Comparison of ENCODE assay signal across 9 mouse cellular contexts in genomic region chr10:62183053-62183452, GRCm38 (mm10). TPM values are rescaled to one million over a fixed set of nuclear protein-coding genes. Genes with fewer than 3 reads are reported as not detected.
DNase-seq lines count a peak whose midpoint lies in the region; ATAC-seq and TF ChIP-seq lines count a peak whose summit lies in the region.
"Had no signal": no experiment of that assay in that cellular context is flagged by ENCODE, and none has a peak within 500 bp of the region (broad histone marks: within the 10 kb centered on the region; RNA-seq: fewer than 3 reads in every experiment).

No protein-coding gene starts in this region.

- no peaks in the 10 kb centered on the region for H3K36me3 ChIP-seq in C2C12 (ENCODE audit: control insufficient read depth, insufficient read depth)
- H3K36me3 ChIP-seq in heart, embryonic 10.5 days, result no peaks in the 10 kb centered on the region
- no peaks in the 10 kb centered on the region for H3K36me3 ChIP-seq in liver, embryonic 11.5 days (ENCODE audit: control insufficient read depth, insufficient read depth, low read length)
- no peaks in the 10 kb centered on the region for H3K36me3 ChIP-seq in stomach, embryonic 14.5 days (ENCODE audit: control insufficient read depth, insufficient read depth, low read length)
- H3K36me3 ChIP-seq: embryonic facial prominence, embryonic 13.5 days had no signal

- H3K4me1 ChIP-seq in embryonic fibroblast, embryonic 13.5 days (ENCODE audit: control insufficient read depth, insufficient read depth, low read length), result no peaks in the 10 kb centered on the region
- no peaks in the 10 kb centered on the region for H3K4me1 ChIP-seq in heart, embryonic 10.5 days
- no peaks in the 10 kb centered on the region; the same call in 1 of the 2 replicates for H3K4me1 ChIP-seq in liver, embryonic 11.5 days (replicated peaks; ENCODE audit: control insufficient read depth, insufficient read depth, low read length)
- H3K4me1 ChIP-seq in stomach, embryonic 14.5 days (ENCODE audit: control insufficient read depth, insufficient read depth, low read length), result no peaks in the 10 kb centered on the region
- H3K4me1 ChIP-seq: embryonic facial prominence, embryonic 13.5 days had no signal

- H3K9me3 ChIP-seq in heart, embryonic 10.5 days, result no peaks in the 10 kb centered on the region
- peaks cover 1% of the 10 kb centered on the region; the same call in 1 of the 2 replicates for H3K9me3 ChIP-seq in liver, embryonic 11.5 days (ENCODE audit: control insufficient read depth, low read length)
- no peaks in the 10 kb centered on the region for H3K9me3 ChIP-seq in stomach, embryonic 14.5 days (ENCODE audit: control insufficient read depth, low read depth, low read length)
- H3K9me3 ChIP-seq: embryonic facial prominence, embryonic 13.5 days had no signal

- H3K9ac ChIP-seq in liver, embryonic 11.5 days (ENCODE audit: low read depth, low read length), result no peak overlapping the region
- H3K9ac ChIP-seq in stomach, embryonic 14.5 days (replicated peaks; ENCODE audit: low read depth, low read length), result no peak overlapping the region
- H3K9ac ChIP-seq: embryonic facial prominence, embryonic 13.5 days had no signal

- no peaks in the 10 kb centered on the region for H3K79me3 ChIP-seq in C2C12 (ENCODE audit: low read depth)

- no peak for TF ChIP-seq POLR2A in embryonic fibroblast, embryonic 13.5 days (IDR thresholded peaks at IDR 0.05; ENCODE audit: low read depth, low read length)

- ATAC-seq in liver, embryonic 11.5 days (replicated peaks; ENCODE audit: low FRiP score), result peak; percentile 56
- peak; percentile 40; the same call in 1 of the 2 replicates for ATAC-seq in stomach, embryonic 14.5 days (ENCODE audit: insufficient number of reproducible peaks, insufficient read depth, low FRiP score, low read depth)

- peak; percentile 86 to 95 for DNase-seq in adrenal gland, postnatal 4 days (ENCODE audit: low spot score in 2 of 2)
- DNase-seq in heart, embryonic 10.5 days (ENCODE audit: low spot score), result peak; percentile 95
- peak; percentile 97 for DNase-seq in kidney, postnatal 10 days
- DNase-seq in liver, embryonic 11.5 days (ENCODE audit: low spot score), result peak; percentile 89
- DNase-seq in neural tube, embryonic 10.5 days (ENCODE audit: extremely low spot score, low spot score), result peak; percentile 97

- no peaks in the 10 kb centered on the region for H3K27me3 ChIP-seq in C2C12 (ENCODE audit: control insufficient read depth, insufficient read depth, insufficient read length)
- peaks cover 14% of the 10 kb centered on the region for H3K27me3 ChIP-seq in heart, embryonic 10.5 days (ENCODE audit: insufficient read depth, poor library complexity, severe bottlenecking)
- no peaks in the 10 kb centered on the region; the same call in 1 of the 2 replicates for H3K27me3 ChIP-seq in liver, embryonic 11.5 days (replicated peaks; ENCODE audit: control insufficient read depth, insufficient read depth, low read length)
- H3K27me3 ChIP-seq in stomach, embryonic 14.5 days (ENCODE audit: control insufficient read depth, insufficient read depth, low read length), result no peaks in the 10 kb centered on the region

- H3K4me2 ChIP-seq in liver, embryonic 11.5 days, result no peak overlapping the region
- no peak overlapping the region for H3K4me2 ChIP-seq in stomach, embryonic 14.5 days (replicated peaks; ENCODE audit: low read depth, low read length)
- H3K4me2 ChIP-seq: embryonic facial prominence, embryonic 13.5 days had no signal

- no peak overlapping the region for H3ac ChIP-seq in C2C12 (ENCODE audit: control insufficient read depth, insufficient read length, low read depth)

- no peak overlapping the region for H3K27ac ChIP-seq in embryonic fibroblast, embryonic 13.5 days (ENCODE audit: insufficient read depth, low read length)
- no peak overlapping the region for H3K27ac ChIP-seq in heart, embryonic 10.5 days
- H3K27ac ChIP-seq in liver, embryonic 11.5 days (ENCODE audit: low read depth, low read length), result no peak overlapping the region
- no peak overlapping the region for H3K27ac ChIP-seq in stomach, embryonic 14.5 days (ENCODE audit: low read length)
- H3K27ac ChIP-seq: embryonic facial prominence, embryonic 13.5 days had no signal

- WGBS in heart, embryonic 10.5 days, result 3% methylated on average over 10 of the region's 10 CpGs
- WGBS in liver, embryonic 11.5 days, result 3% methylated on average over 10 of the region's 10 CpGs
- whole genome bisulfite sequencing in stomach, embryonic 14.5 days, result 3% methylated on average over 10 of the region's 10 CpGs

- H3K4me3 ChIP-seq in C2C12 (ENCODE audit: insufficient read depth, poor library complexity, severe bottlenecking), result no peak overlapping the region
- H3K4me3 ChIP-seq in embryonic fibroblast, embryonic 13.5 days (ENCODE audit: insufficient read depth, low read length), result no peak overlapping the region
- no peak overlapping the region for H3K4me3 ChIP-seq in heart, embryonic 10.5 days
- H3K4me3 ChIP-seq in liver, embryonic 11.5 days (ENCODE audit: low read depth, low read length), result no peak overlapping the region
- H3K4me3 ChIP-seq in stomach, embryonic 14.5 days (ENCODE audit: low read depth, low read length), result no peak overlapping the region
- H3K4me3 ChIP-seq: embryonic facial prominence, embryonic 13.5 days had no signal

- TF ChIP-seq CTCF in C2C12 (IDR thresholded peaks at IDR 0.05; ENCODE audit: control insufficient read depth, insufficient read depth, insufficient read length), result peak; percentile 98
- peak; percentile 99 for TF ChIP-seq CTCF in embryonic fibroblast, embryonic 13.5 days (IDR thresholded peaks at IDR 0.05; ENCODE audit: borderline replicate concordance, insufficient read depth, low read length)

- H3K79me2 ChIP-seq in C2C12 (ENCODE audit: control insufficient read depth, insufficient read depth), result no peaks in the 10 kb centered on the region

TF ChIP-seq in C2C12, 6 proteins besides CTCF, POLR2A, EP300 and RAD21:
- no peak for TF ChIP-seq MYOD1 (IDR thresholded peaks at IDR 0.05; ENCODE audit: control insufficient read depth, insufficient read length, low read depth)
- TF ChIP-seq CEBPB (IDR thresholded peaks at IDR 0.05; ENCODE audit: low read depth), result no peak
- TF ChIP-seq MAX (IDR thresholded peaks at IDR 0.05), result no peak
- no peak for TF ChIP-seq USF1 (IDR thresholded peaks at IDR 0.05; ENCODE audit: low read depth)
TF ChIP-seq in C2C12: peak in this region for 0.

RNA-seq across cellular contexts. Expression of gene Fam241b, which starts 39.3 kb away (rescaled TPM):
- polyA plus RNA-seq in C2C12 (2012; fragmentation: generic; extraction: Trizol), result 1.9 TPM
- total RNA-seq in adrenal gland, postnatal 4 days (2021), result 1 to 10 TPM; 5.2 to 6.0 TPM
- 0.81 and 1.3 TPM in 2 replicates for polyA plus RNA-seq in embryonic fibroblast, embryonic 13.5 days (2011; ENCODE audit: insufficient read length, low read depth, missing spikeins)
- 3.1 and 5.9 TPM in 2 replicates for polyA plus RNA-seq in heart, embryonic 10.5 days (2016; fragmentation: Nextera tagmentation; extraction: Ambion mirVana)
- 0.71 and 0.77 TPM in 2 replicates for polyA plus RNA-seq in liver, embryonic 11.5 days (2014; fragmentation: Nextera tagmentation; extraction: Ambion mirVana)
- 7.7 and 8.1 TPM in 2 replicates for polyA plus RNA-seq in stomach, embryonic 14.5 days (2014; fragmentation: Nextera tagmentation; extraction: Ambion mirVana)

RNA-seq across cellular contexts. Expression of gene Tspan15, which starts 48.0 kb away (rescaled TPM):
- polyA plus RNA-seq in C2C12 (2012; fragmentation: generic; extraction: Trizol), result 5.6 TPM
- total RNA-seq in adrenal gland, postnatal 4 days (2021), result 10 to 100 TPM; 29.4 to 37.0 TPM
- 1.6 and 1.9 TPM in 2 replicates for polyA plus RNA-seq in embryonic fibroblast, embryonic 13.5 days (2011; ENCODE audit: insufficient read length, low read depth, missing spikeins)
- 7.7 and 13.9 TPM in 2 replicates for polyA plus RNA-seq in heart, embryonic 10.5 days (2016; fragmentation: Nextera tagmentation; extraction: Ambion mirVana)
- polyA plus RNA-seq in liver, embryonic 11.5 days (2014; fragmentation: Nextera tagmentation; extraction: Ambion mirVana), result 13.8 and 14.1 TPM in 2 replicates
- 32.4 and 32.8 TPM in 2 replicates for polyA plus RNA-seq in stomach, embryonic 14.5 days (2014; fragmentation: Nextera tagmentation; extraction: Ambion mirVana)

RNA-seq across cellular contexts. Expression of gene Neurog3, which starts 50.2 kb away (rescaled TPM):
- polyA plus RNA-seq in C2C12 (2012; fragmentation: generic; extraction: Trizol), result not detected
- total RNA-seq in adrenal gland, postnatal 4 days (2021), result not detected
- not detected in 2 replicates for polyA plus RNA-seq in embryonic fibroblast, embryonic 13.5 days (2011; ENCODE audit: insufficient read length, low read depth, missing spikeins)
- polyA plus RNA-seq in heart, embryonic 10.5 days (2016; fragmentation: Nextera tagmentation; extraction: Ambion mirVana), result not detected in 2 replicates
- not detected in 2 replicates for polyA plus RNA-seq in liver, embryonic 11.5 days (2014; fragmentation: Nextera tagmentation; extraction: Ambion mirVana)
- polyA plus RNA-seq in stomach, embryonic 14.5 days (2014; fragmentation: Nextera tagmentation; extraction: Ambion mirVana), result 0.58 and 4.7 TPM in 2 replicates
- polyA plus RNA-seq: embryonic facial prominence, embryonic 13.5 days had no signal
